Mouse (Mus musculus): ENCODE measurements at regions not wholly inside any gene's neighbourhood (a gene's known extent, or its start where the extent isn't known, plus 50 kb on each side); places are given as distances from the start of the nearest gene placed in this dataset.

DNA sequence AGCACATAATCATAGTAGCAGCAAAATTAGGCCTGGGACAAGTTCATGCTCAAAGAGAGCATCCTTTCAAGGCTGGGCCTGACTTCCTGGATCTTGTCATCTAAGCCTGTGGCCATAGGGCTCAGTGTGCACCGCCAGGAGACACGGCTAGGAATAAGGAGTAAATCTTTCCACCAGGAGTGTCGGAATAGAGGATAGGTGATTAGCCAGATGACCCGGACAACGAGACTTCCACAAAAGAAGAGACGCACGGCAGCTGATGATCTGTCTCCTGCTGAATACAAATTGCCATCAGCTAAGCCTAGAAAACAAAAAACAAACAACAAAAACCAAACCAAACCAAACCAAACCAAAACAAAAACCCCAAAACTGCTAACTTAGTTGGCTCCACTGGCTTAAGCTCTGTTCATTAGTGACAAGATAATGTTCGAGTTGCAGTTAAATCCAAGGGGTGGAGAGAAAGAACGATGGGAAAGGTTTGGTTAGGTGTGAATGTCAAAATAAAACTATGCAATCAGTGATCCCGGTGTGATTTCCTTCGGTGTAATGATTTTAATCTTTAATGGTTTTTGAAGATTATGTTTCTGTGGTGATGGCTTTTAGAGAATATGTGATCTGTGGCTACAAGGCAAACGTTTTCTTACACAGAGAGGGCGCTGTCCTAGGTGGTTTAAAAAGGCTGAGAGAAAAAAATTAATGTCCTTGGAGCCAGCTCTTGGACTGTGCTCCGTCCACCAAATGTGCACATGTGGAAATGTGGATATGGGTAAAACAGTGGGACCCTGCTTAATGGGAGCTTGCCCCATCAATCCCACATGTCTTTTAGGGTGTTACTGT lies 51.8 kb upstream of the Ezh2 start:
- Histone ChIP-seq H3K4me3 (ENCODE audit: insufficient read depth, low read depth, low read length) (no peak overlapping the region), H3K27ac (ENCODE audit: insufficient read depth, low read depth, low read length) (no peak overlapping the region), H3K4me1 (ENCODE audit: control insufficient read depth, insufficient read depth, low read length) (peaks cover 3% of the 10 kb centered on the region; the same call in 1 of the 2 replicates)
- TF ChIP-seq POLR2A (IDR thresholded peaks at IDR 0.05; ENCODE audit: insufficient read depth, low read depth, low read length) (no peak), CTCF (IDR thresholded peaks at IDR 0.05; ENCODE audit: insufficient read depth, low read depth, low read length) (no peak)
- 76% methylated on average over 14 of the region's 14 CpGs for WGBS

DNA sequence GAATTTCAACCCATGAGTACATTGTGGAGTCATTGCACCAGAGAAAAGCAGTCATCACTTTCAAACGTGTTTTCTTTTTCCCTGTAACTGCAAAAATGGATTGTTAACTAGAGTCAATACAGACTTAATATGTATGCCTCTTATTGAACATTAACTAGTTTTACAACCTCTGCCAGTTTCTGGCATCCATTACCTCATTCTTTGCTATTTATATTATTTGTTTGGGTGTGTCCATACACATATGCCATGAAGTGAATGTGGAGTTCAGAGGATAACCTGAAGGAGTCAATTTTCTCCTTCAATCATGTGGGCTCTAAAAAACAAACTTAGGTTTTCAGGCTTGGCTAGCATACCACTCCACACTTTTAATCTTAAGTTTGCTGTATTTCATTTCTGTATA lies 50.9 kb upstream of the Ezh2 start:
- H3K4me1 ChIP-seq (ENCODE audit: control insufficient read depth, insufficient read depth, low read length) = peaks cover 3% of the 10 kb centered on the region; the same call in 1 of the 2 replicates
- WGBS = 73% methylated on average over 1 of the region's 1 CpGs
- TF ChIP-seq POLR2A (IDR thresholded peaks at IDR 0.05; ENCODE audit: insufficient read depth, low read depth, low read length) (no peak), CTCF (IDR thresholded peaks at IDR 0.05; ENCODE audit: insufficient read depth, low read depth, low read length) (no peak)
- no peak overlapping the region for H3K4me3 ChIP-seq (ENCODE audit: insufficient read depth, low read depth, low read length)
- H3K27ac ChIP-seq (ENCODE audit: insufficient read depth, low read depth, low read length) = no peak overlapping the region

Measured in olfactory bulb, adult 2 months (tissue).